Mouse (Mus musculus): ENCODE results near the gene Myo1g.
A peak's percentile ranks its signal among the peaks of the same experiment; 100 is the strongest.

The Myo1g gene

GRCm38 (mm10) chr11:6489257-6489656 lies 31.5 kb downstream of the Myo1g start:
- no peak for DNase-seq (ENCODE audit: low read depth, low spot score)

GRCm38 (mm10) chr11:6488041-6488684 lies 32.6 kb downstream of the Myo1g start:
- no peak for DNase-seq (ENCODE audit: low read depth, low spot score)

- DNase-seq (ENCODE audit: low read depth, low spot score): no peak
Observed at GRCm38 (mm10) chr11:6487496-6487895, 33.3 kb downstream of the Myo1g start.

GRCm38 (mm10) chr11:6486916-6487315 lies 33.8 kb downstream of the Myo1g start:
- DNase-seq (ENCODE audit: low read depth, low spot score): no peak

GRCm38 (mm10) chr11:6484244-6484959 lies 36.4 kb downstream of the Myo1g start:
- DNase-seq (ENCODE audit: low read depth, low spot score): no peak

GRCm38 (mm10) chr11:6483103-6483502 lies 37.7 kb downstream of the Myo1g start:
- DNase-seq (ENCODE audit: low read depth, low spot score): no peak

- no peak for DNase-seq (ENCODE audit: low read depth, low spot score)
Observed at GRCm38 (mm10) chr11:6481669-6482185, 39.0 kb downstream of the Myo1g start.

- no peak for DNase-seq (ENCODE audit: low read depth, low spot score)
Observed at GRCm38 (mm10) chr11:6480681-6481405, 39.9 kb downstream of the Myo1g start.

GRCm38 (mm10) chr11:6480191-6480590 lies 40.6 kb downstream of the Myo1g start:
- no peak for DNase-seq (ENCODE audit: low read depth, low spot score)

GRCm38 (mm10) chr11:6479231-6479630 lies 41.5 kb downstream of the Myo1g start:
- DNase-seq (ENCODE audit: low read depth, low spot score): no peak

GRCm38 (mm10) chr11:6477350-6477749 lies 43.4 kb downstream of the Myo1g start:
- no peak for DNase-seq (ENCODE audit: low read depth, low spot score)

- no peak for DNase-seq (ENCODE audit: low read depth, low spot score)
Observed at GRCm38 (mm10) chr11:6476876-6477275, 43.9 kb downstream of the Myo1g start.

GRCm38 (mm10) chr11:6475867-6476484 lies 44.8 kb downstream of the Myo1g start, which contains the start of gene Purb:
TSS of gene Purb (minus strand) at chr11:6475917.
- peak; percentile 85 for DNase-seq (ENCODE audit: low read depth, low spot score)

- peak; percentile 37 for DNase-seq (ENCODE audit: low read depth, low spot score)
Observed at GRCm38 (mm10) chr11:6474874-6475731, 45.7 kb downstream of the Myo1g start.

- DNase-seq (ENCODE audit: low read depth, low spot score): no peak
Observed at GRCm38 (mm10) chr11:6474381-6474780, 46.4 kb downstream of the Myo1g start.

- no peak for DNase-seq (ENCODE audit: low read depth, low spot score)
Observed at GRCm38 (mm10) chr11:6472076-6472475, 48.7 kb downstream of the Myo1g start.

GRCm38 (mm10) chr11:6471493-6471892 lies 49.3 kb downstream of the Myo1g start:
- DNase-seq (ENCODE audit: low read depth, low spot score): no peak

GRCm38 (mm10) chr11:6471054-6471453 lies 49.7 kb downstream of the Myo1g start:
- no peak for DNase-seq (ENCODE audit: low read depth, low spot score)

GRCm38 (mm10) chr11:6468541-6468940 lies 52.2 kb downstream of the Myo1g start:
- DNase-seq (ENCODE audit: low read depth, low spot score): no peak

GRCm38 (mm10) chr11:6465122-6465521 lies 55.6 kb downstream of the Myo1g start:
- DNase-seq (ENCODE audit: low read depth, low spot score): peak; percentile 80
